In the genomic region with DNA sequence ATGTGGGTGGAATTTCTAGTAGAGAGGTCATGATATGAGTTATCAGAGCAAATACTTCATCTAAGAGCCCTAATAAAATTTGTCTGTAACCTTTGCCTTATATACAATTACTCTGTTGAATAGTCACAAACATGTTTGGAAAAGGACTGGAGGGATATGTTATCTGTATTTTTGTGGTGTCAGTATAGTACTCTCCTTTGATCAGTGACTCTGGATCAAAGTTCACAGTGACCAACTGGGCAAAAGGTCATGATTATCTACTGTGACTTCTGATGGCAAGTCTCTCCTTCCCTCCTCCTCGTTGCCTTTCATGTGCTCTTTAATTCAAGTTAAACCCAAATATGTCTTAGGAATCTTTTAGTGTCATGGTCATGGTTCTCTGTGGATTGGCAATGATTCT, we compare ENCODE assay signal across 29 mouse cellular contexts. TPM values are rescaled to one million over a fixed set of nuclear protein-coding genes. Genes with fewer than 3 reads are reported as not detected.
"Had no signal": no experiment of that assay in that cellular context is flagged by ENCODE, and none has a peak within 500 bp of the region (broad histone marks: within the 10 kb centered on the region; RNA-seq: fewer than 3 reads in every experiment).

No protein-coding gene starts in this region.

- H3K36me3 ChIP-seq: midbrain, embryonic 12.5 days; neural tube, embryonic 13.5 days had no signal

- ATAC-seq: midbrain, embryonic 16.5 days had no signal

- H3K9ac ChIP-seq: liver, embryonic 14.5 days; midbrain, embryonic 12.5 days; neural tube, embryonic 13.5 days had no signal

- DNase-seq: kidney, postnatal 36 days; layer of hippocampus, postnatal 36 days; lung, adult 2 months; lung, postnatal 14 days; lung, postnatal 4 days; right cerebral cortex, postnatal 25 days; thymus, adult 18-20 months; thymus, postnatal 36 days had no signal

- H3K27ac ChIP-seq: kidney, postnatal 0 days; left cerebral cortex, adult 2 months; liver, embryonic 14.5 days; midbrain, embryonic 12.5 days; neural tube, embryonic 13.5 days had no signal

- H3K4me1 ChIP-seq: midbrain, embryonic 12.5 days; neural tube, embryonic 13.5 days had no signal

- H3K4me2 ChIP-seq: midbrain, embryonic 12.5 days; neural tube, embryonic 13.5 days had no signal

- H3K27me3 ChIP-seq: midbrain, embryonic 12.5 days; neural tube, embryonic 13.5 days had no signal

- H3K4me3 ChIP-seq: left cerebral cortex, adult 2 months; midbrain, embryonic 12.5 days; myocyte; neural tube, embryonic 13.5 days had no signal

- H3K9me3 ChIP-seq: midbrain, embryonic 12.5 days; neural tube, embryonic 13.5 days had no signal

RNA-seq across cellular contexts. Expression of gene Gm17660, which starts 41.6 kb away (rescaled TPM):
- total RNA-seq: layer of hippocampus, postnatal 10 days; layer of hippocampus, postnatal 36 days; left cerebral cortex, adult 2 months; left cerebral cortex, postnatal 10 days; megakaryocyte progenitor cell, adult 5-6 weeks; megakaryocyte-erythroid progenitor cell, adult 5-6 weeks; monocyte, adult 5-6 weeks; neutrophil, adult 5-6 weeks had no signal
- polyA plus RNA-seq: intestine, embryonic 14.5 days; kidney, embryonic 14.5 days; kidney, postnatal 0 days; limb, embryonic 11.5 days; limb, embryonic 14.5 days; liver, embryonic 14.5 days; lung, adult 2 months; lung, embryonic 16.5 days; midbrain, embryonic 12.5 days; midbrain, embryonic 16.5 days; myocyte; neural tube, embryonic 13.5 days; spleen, adult 2 months; urinary bladder, adult 2 months had no signal

RNA-seq across cellular contexts. Expression of gene Hsd17b13, which starts 58.6 kb away (rescaled TPM):
- total RNA-seq: layer of hippocampus, adult 8-10 months; layer of hippocampus, postnatal 10 days; layer of hippocampus, postnatal 36 days; megakaryocyte-erythroid progenitor cell, adult 5-6 weeks; monocyte, adult 5-6 weeks had no signal
- polyA plus RNA-seq: kidney, embryonic 14.5 days; limb, embryonic 11.5 days; midbrain, embryonic 12.5 days; midbrain, embryonic 16.5 days; neural tube, embryonic 13.5 days had no signal
